Mouse (Mus musculus): ENCODE results near the gene Osgep. TPM values are rescaled to one million over a fixed set of nuclear protein-coding genes. Genes with fewer than 3 reads are reported as not detected.
A peak's percentile ranks its signal among the peaks of the same experiment; 100 is the strongest.
"Not testable (repeated sequence)": the region's sequence is repeated elsewhere in the genome, so short reads cannot be mapped to it uniquely, and the experiment has no call there.

Osgep gene
- total RNA-seq, 2 experiments from 2014 or later: 59.4 to 63.9 TPM

GRCm38 (mm10) chr14:50938119-50938908 is 13.6 kb upstream of the Osgep start:
- intact Hi-C loops (cut with DNase I): loop anchor here (5.0 kb wide), 1 partner anchor 126 kb away; no protein-coding TSS in a partner anchor
- no peak for DNase-seq

- intact Hi-C loops (cut with DNase I): loop anchor here (5.0 kb wide), 1 partner anchor 124 kb away; no protein-coding TSS in a partner anchor
- DNase-seq: no peak
These were observed 12.0 kb upstream of the Osgep start for GRCm38 (mm10) chr14:50936649-50937048.

- intact Hi-C loops (cut with DNase I): no loop called here
- no peak for DNase-seq
These were observed 6.9 kb upstream of the Osgep start for GRCm38 (mm10) chr14:50931493-50932020.

GRCm38 (mm10) chr14:50930754-50931492 is 6.2 kb upstream of the Osgep start, which contains the start of the genes Pip4p1 and Pnp:
Pip4p1 (minus strand) TSS chr14:50930856.
Pnp (plus strand) TSS chr14:50931082.
- peak; percentile 99 for DNase-seq
- intact Hi-C loops (cut with DNase I): no loop called here

GRCm38 (mm10) chr14:50930377-50930753 is 5.7 kb upstream of the Osgep start:
- DNase-seq: no peak
- intact Hi-C loops (cut with DNase I): no loop called here

GRCm38 (mm10) chr14:50929951-50930350 is 5.3 kb upstream of the Osgep start:
- no peak for DNase-seq
- intact Hi-C loops (cut with DNase I): loop anchor here (5.0 kb wide), 2 partner anchors 58 to 123 kb away; partner anchors contain the start of genes Ccnb1ip1, Parp2 and Tep1

- intact Hi-C loops (cut with DNase I): loop anchor here (5.0 kb wide), 2 partner anchors 55 to 120 kb away; partner anchors contain the start of genes Ccnb1ip1, Parp2 and Tep1
- no peak for DNase-seq
These were observed 2.7 kb upstream of the Osgep start for GRCm38 (mm10) chr14:50927366-50927765.

GRCm38 (mm10) chr14:50925111-50925920 is 623 bp upstream of the Osgep start:
- intact Hi-C loops (cut with DNase I): loop anchor here (5.0 kb wide), 2 partner anchors 53 to 118 kb away; partner anchors contain the start of genes Ccnb1ip1, Parp2 and Tep1

GRCm38 (mm10) chr14:50923437-50923836 is 1.3 kb downstream of the Osgep start:
- DNase-seq: not testable (repeated sequence)

More at GRCm38 (mm10) chr14:50925111-50925920, 623 bp upstream of the Osgep start:
- DNase-seq: no peak

GRCm38 (mm10) chr14:50911356-50911755 is 13.3 kb downstream of the Osgep start:
- intact Hi-C loops (cut with DNase I): no loop called here
- no peak for DNase-seq

More at GRCm38 (mm10) chr14:50923437-50923836, 1.3 kb downstream of the Osgep start:
- intact Hi-C loops (cut with DNase I): loop anchor here (5.0 kb wide), 1 partner anchor 139 kb away; no protein-coding TSS in a partner anchor

- no peak for DNase-seq
- intact Hi-C loops (cut with DNase I): no loop called here
These were observed 16.6 kb downstream of the Osgep start for GRCm38 (mm10) chr14:50908126-50908525.

GRCm38 (mm10) chr14:50905327-50905726 is 19.4 kb downstream of the Osgep start:
- intact Hi-C loops (cut with DNase I); DNase-seq: not testable (repeated sequence)

- no peak for DNase-seq
- intact Hi-C loops (cut with DNase I): no loop called here
These were observed 19.9 kb downstream of the Osgep start for GRCm38 (mm10) chr14:50904828-50905129.

GRCm38 (mm10) chr14:50903973-50904827 is 20.5 kb downstream of the Osgep start:
- DNase-seq: peak; percentile 30 to 35
- intact Hi-C loops (cut with DNase I): no loop called here

- DNase-seq; intact Hi-C loops (cut with DNase I): not testable (repeated sequence)
These were observed 26.7 kb downstream of the Osgep start for GRCm38 (mm10) chr14:50897992-50898391.

GRCm38 (mm10) chr14:50897374-50897765 is 27.3 kb downstream of the Osgep start, which contains the start of gene Klhl33:
Klhl33 (minus strand) TSS chr14:50897507.
- intact Hi-C loops (cut with DNase I): no loop called here
- DNase-seq: peak; percentile 17 to 42

GRCm38 (mm10) chr14:50896747-50897373 is 27.8 kb downstream of the Osgep start:
- peak in 1 of 2 experiments; percentile 23 for DNase-seq
- intact Hi-C loops (cut with DNase I): no loop called here

- peak; percentile 58 to 62 for DNase-seq
- intact Hi-C loops (cut with DNase I): no loop called here
These were observed 28.5 kb downstream of the Osgep start for GRCm38 (mm10) chr14:50895985-50896746.
